Mouse (Mus musculus) spleen, postnatal 0 days (tissue): ENCODE results near the gene Bmp4. TPM values are rescaled to one million over a fixed set of nuclear protein-coding genes. Genes with fewer than 3 reads are reported as not detected.

ENCODE experiments used
- polyA plus RNA-seq: library from polyadenylated mRNA; unstranded; fragments of >200 nt; fragmentation: Nextera tagmentation; extraction: Ambion mirVana; gene quantifications from 2 replicates; pipeline ENCODE4 v1.2.1, GENCODE M21; 2015

Gene Bmp4
- polyA plus RNA-seq, result 4.4 and 7.2 TPM in 2 replicates

GRCm38 (mm10) chr14:46390249-46390775 is at the start of gene Bmp4:
Gene Bmp4, minus strand, starts transcription at chr14:46390669.

GRCm38 (mm10) chr14:46379285-46379684 is 11.2 kb downstream of the Bmp4 start, which contains the start of gene Gm15217:
Gene Gm15217, plus strand, starts transcription at chr14:46379414.

Other genes with a start within 250 kb of the Bmp4 start
- gene Gm15217, start 11.3 kb downstream of the Bmp4 start, polyA plus RNA-seq, result not detected in 2 replicates